Mouse (Mus musculus): ENCODE measurements around the gene Nfkb1.

Nfkb1 gene

DNA sequence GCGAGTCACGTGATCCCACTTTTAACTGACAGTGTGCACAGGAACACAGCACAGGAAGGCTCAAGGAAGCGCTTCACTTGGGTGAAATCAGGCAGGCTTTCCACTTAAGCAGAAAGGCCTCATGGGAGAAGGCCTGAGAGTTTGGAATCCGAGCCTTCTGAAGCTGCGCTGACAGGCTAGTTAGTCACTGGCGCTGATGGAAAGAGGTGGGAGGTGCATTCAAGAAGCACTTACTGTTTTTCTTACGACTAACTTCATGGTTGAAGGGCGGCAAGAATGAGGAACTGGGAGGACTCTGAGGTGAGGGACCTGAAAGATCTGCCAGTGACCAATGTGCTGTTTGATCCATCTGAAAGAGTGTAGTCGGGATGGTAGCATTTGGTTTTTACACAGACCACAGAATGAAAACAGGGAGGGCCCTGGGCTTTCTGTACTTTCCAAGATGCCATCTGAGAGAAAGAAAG is 62.6 kb downstream of the Nfkb1 start:
- no peak for DNase-seq

DNA sequence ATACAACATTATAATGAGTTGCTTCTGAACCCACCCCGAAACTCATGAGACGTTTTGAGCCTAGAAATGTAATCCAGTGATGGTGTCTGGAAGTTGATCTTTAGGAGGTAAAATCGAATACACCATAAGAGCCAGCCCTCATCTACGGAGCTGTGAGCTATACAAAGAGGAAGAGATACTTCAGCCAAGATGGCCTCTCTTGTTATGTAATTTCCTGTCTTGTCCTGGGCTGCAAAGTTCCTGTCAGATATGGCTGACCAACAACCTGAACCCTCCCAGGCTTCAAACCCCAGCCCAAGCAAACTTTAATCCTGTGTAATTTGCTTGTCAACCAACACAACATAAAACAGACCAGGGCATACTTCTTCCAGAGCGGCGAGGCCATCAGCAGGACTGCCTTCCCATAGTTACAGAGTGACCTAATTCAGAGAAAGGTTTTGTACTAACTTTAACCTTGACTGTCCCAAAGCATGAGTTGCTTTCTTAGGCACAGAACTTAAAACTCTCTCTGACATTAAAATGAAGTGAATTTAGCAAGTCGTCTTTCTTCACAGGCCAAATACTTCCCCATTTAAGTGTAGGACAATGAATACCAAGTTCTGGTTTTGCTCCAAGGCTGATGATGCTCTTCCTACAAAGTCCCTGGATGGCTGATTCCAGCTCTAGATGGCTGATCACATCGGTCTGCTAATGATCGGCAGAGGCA is 63.2 kb downstream of the Nfkb1 start:
- no peak for DNase-seq

GRCm38 (mm10) chr3:135625290-135625689 is 66.1 kb downstream of the Nfkb1 start:
- DNase-seq, result no peak

DNA sequence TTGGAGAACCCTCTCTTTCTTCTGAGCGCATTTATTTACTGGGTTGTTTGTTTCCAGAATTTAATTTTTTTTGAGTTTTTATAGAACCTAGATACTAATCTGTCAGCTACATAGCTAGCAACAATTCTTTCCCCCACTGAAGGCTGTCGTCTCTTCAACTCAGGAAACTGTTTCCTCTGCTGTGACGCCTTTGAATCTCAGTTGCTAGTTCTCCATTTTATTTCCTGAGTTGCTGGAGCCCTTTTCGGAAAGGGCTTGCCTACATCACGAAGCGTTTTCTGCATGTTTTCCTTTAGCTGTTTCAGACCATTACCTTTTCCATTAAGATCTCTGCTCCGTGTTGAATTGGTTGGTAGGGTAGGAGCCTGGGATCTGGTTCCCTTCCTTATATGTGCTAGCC is 74.6 kb downstream of the Nfkb1 start:
- no peak for DNase-seq

DNA sequence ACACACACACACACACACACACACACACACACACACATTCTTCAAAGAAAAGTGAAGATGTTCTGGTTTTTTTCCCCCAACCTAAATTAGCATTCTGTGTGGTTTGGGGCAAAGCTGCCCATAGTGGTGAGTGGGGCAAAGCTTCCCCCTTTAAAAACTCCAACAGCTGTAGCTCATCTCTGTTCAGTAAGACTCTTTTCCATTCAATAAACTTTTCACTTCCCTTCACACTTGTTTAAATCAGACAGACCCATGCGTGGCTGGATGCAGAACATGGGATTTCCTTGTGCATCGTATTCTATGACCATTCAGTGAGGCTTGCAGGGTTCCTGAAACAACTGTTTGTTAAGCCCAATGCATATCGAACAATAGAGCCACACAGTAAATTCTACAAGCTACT is 77.0 kb downstream of the Nfkb1 start:
- no peak for DNase-seq

- DNase-seq, result peak; percentile 75
Observed at GRCm38 (mm10) chr3:135610221-135610620, 81.1 kb downstream of the Nfkb1 start.

GRCm38 (mm10) chr3:135607660-135608473 is 83.5 kb downstream of the Nfkb1 start:
- DNase-seq, result peak; percentile 44

- DNase-seq, result no peak
Observed at GRCm38 (mm10) chr3:135607021-135607420, 84.3 kb downstream of the Nfkb1 start.

DNA sequence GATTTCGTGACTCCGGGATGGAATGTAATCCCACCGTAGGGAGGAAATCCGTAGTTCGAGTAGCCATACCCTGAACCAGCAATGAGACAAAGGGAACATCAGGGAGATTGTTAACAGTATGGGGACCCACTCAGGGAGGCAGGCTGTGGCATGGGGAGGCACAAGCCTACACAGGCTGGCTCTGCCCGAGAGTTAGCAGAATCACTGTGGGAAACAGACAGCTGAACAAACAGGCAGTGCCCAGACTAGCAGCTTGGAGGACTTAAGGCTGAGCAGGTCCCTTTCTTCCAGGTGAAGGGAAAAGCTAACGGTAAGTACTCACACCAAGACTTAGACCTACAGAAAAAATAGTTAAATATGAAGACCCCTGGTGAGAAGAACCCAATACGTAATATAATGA is 84.8 kb downstream of the Nfkb1 start:
- no peak for DNase-seq

GRCm38 (mm10) chr3:135605474-135605873 is 85.9 kb downstream of the Nfkb1 start:
- no peak for DNase-seq

DNA sequence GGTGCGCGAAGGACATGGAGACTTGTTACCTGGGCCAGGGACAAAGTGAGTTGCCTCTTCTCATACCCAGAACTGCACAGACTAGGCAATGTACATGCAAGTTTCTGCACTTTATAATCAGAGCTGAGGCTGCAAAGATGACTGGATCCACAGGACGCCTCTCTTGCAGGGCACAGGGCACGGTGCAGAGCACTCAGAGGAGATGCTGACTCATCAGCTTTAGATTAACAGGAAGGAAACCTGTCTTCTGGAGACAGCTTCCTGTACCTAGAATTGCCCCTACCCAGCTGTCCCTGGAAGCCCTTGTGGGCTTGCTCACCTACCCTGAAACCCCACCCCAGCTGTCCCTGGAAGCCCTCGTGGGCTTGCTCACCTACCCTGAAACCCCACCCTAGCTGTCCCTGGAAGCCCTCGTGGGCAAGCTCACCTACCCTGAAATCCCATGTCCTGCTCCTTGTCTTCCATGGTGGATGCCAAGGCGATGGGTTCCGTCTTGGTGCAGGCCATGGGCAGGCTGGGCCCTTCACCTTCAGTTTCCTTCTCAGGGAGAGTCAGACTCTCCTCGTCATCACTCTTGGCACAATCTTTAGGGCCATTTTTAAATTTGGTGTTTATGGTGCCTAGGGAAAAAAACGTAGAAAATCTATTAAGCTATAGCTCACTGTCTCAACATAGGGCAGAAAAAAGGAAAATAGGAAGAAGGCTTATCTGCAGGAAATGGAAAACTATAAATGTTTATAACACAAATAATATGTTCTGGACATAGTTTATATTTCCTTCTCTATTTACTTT is 86.5 kb downstream of the Nfkb1 start:
- DNase-seq, result no peak

- DNase-seq, result no peak
Observed at GRCm38 (mm10) chr3:135602731-135603130, 88.6 kb downstream of the Nfkb1 start.

DNA sequence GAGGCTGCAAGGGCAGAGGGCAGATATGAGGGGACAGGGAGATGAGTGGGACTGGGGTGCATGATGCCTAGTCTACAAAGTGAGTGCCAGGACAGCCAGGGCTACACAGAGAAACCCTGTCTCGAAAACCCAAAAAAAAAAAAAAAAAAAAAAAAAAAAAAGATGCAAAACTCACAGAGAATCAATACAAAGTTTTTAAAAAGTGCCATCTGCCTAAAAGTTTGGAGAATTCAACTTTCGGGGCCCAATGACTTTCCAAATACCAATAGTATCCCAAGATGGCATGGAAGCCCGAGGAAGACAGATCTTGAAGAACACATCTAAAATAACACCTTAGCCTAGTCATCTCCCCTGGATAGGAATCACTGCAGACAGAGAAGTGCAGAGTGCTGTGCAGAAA is 93.0 kb downstream of the Nfkb1 start:
- DNase-seq, result no peak

- no peak for DNase-seq
Observed at GRCm38 (mm10) chr3:135597014-135597413, 94.3 kb downstream of the Nfkb1 start.

- peak; percentile 52 for DNase-seq
Observed at GRCm38 (mm10) chr3:135594238-135594917, 97.0 kb downstream of the Nfkb1 start.

DNA sequence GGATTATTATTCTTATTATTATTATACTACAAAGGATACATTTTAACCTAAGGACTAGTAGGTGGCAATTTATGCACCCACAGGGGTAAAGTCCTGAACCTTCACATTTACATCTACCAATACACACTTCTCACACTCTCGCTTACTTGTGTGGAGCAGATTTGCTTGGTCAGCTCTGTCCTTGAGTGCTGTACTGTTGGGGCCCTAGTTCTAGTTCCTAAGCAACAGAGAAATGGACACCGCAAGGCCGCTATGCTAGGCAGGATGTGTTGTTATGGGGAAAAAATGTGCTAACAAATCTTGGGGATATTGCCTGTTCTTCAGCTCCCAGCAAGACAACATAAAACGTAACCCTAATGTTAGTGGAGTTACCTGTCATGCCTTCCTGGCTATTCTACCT is 99.3 kb downstream of the Nfkb1 start:
- no peak for DNase-seq

DNA sequence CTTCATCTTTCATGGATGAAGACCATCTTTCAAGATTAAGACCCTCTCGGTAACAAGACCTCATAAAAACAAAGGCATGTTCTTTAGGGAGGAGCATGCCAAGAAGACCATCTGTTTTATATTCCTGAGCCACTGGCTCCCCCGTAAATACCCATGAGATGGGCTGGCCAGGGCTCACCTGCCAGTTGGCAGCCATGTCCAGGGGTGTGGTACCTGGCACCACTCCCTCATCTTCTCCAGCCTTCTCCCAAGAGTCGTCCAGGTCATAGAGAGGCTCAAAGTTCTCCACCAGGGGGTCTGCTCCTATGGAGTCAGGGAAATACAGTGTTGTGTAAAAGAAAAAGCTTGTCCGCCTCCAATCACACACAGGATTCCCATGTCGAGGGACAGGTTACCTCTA is 100.0 kb downstream of the Nfkb1 start:
- DNase-seq, result no peak

DNA sequence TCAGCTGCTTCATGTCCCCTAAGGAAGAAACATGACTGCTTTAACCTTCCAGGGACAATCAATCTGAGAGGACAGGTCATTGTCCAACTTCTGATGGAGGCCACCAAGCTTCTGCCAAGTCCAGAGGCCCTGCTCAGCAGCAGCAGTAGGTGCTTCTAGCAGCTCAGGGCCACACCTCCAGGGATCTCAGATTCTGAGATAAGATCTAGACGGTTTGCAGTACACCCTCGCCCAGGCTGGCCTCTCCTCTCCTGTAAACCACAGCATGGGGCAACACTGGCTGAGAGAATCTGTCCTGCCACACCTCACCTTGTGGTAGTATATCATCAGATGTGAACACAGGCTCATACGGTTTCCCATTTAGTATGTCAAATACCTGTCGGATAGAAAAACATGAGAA is 100.9 kb downstream of the Nfkb1 start:
- DNase-seq, result no peak

DNA sequence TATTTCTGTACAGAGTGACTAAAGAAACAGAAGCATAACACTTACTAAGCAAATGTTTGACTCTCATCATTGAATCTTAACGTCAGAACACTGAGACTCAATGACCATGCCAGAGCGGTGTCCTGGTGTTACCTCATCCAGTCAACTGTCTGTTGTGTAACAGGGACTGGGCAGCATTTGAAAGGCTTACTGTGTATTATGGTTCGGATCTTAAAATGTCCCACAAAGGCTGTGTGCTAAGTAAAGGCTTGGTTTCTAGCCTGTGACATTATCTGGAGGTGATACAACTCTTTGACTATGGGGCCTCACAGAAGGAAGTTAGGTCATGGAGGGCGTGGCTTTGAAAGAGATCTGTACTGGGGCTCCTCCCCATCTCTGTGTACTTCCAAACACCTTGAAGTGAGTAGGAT is 104.9 kb downstream of the Nfkb1 start:
- no peak for DNase-seq

DNA sequence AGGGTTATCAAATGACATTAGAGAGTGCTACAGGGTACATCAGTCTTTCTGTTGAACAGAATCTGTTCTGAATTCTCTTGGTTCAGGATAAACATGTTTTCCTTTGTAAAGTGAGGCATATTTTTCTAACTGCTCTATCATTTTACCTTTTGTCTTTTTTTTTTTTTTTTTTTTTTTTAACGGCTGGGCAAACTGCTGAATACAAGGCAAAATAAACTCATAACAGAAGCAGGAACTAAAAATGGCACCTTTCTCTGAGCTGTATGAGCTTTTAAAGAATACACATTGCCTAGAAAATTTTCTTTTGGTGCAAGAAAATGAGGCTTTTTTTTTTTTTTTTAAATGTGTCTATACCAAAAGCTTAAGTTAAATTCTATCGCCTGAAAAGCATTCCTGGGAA is 105.3 kb downstream of the Nfkb1 start:
- no peak for DNase-seq

GRCm38 (mm10) chr3:135585482-135585881 is 105.9 kb downstream of the Nfkb1 start:
- no peak for DNase-seq

GRCm38 (mm10) chr3:135582246-135582645 is 109.1 kb downstream of the Nfkb1 start:
- DNase-seq, result no peak

- DNase-seq, result peak; percentile 24
Observed at GRCm38 (mm10) chr3:135581606-135582117, 109.7 kb downstream of the Nfkb1 start.

Measured in layer of hippocampus, adult 9-11 months (tissue).